In genomic region chr11:53469294-53469967, GRCm38 (mm10) we compare ENCODE assay signal across 9 mouse cellular contexts. TPM values are rescaled to one million over a fixed set of nuclear protein-coding genes. Genes with fewer than 3 reads are reported as not detected.
DNase-seq lines count a peak whose midpoint lies in the region; ATAC-seq lines count a peak whose summit lies in the region.
"Had no signal": no experiment of that assay in that cellular context is flagged by ENCODE, and none has a peak within 500 bp of the region (broad histone marks: within the 10 kb centered on the region; RNA-seq: fewer than 3 reads in every experiment).

No protein-coding gene starts in this region.

- H3K4me3 ChIP-seq in heart, embryonic 14.5 days (ENCODE audit: control insufficient read depth in 1 of 2, insufficient read depth in 1 of 2, low read depth in 1 of 2, low read length in 2 of 2) = peak overlapping the region; percentile 16; a peak in 1 of 4 replicates
- H3K4me3 ChIP-seq in intestine, embryonic 14.5 days (ENCODE audit: low read depth, low read length) = no peak overlapping the region
- no peak overlapping the region for H3K4me3 ChIP-seq in stomach, embryonic 14.5 days (ENCODE audit: low read depth, low read length)

- peak overlapping the region; percentile 56 for H3K4me2 ChIP-seq in heart, embryonic 14.5 days (ENCODE audit: low read length)
- H3K4me2 ChIP-seq in intestine, embryonic 14.5 days (ENCODE audit: low read length) = peak overlapping the region; percentile 44
- H3K4me2 ChIP-seq in stomach, embryonic 14.5 days (replicated peaks; ENCODE audit: low read depth, low read length) = peak overlapping the region; percentile 42; the same call in 1 of the 2 replicates

- peaks cover 32% of the 10 kb centered on the region for H3K27me3 ChIP-seq in heart, embryonic 14.5 days (ENCODE audit: control insufficient read depth, insufficient read depth, low read length)
- H3K27me3 ChIP-seq in intestine, embryonic 14.5 days (replicated peaks; ENCODE audit: control insufficient read depth, insufficient read depth, low read length) = peaks cover 41% of the 10 kb centered on the region
- H3K27me3 ChIP-seq in stomach, embryonic 14.5 days (ENCODE audit: control insufficient read depth, insufficient read depth, low read length) = peaks cover 23% of the 10 kb centered on the region; the same call in 1 of the 2 replicates

- DNase-seq in heart, postnatal 14 days = no peak
- peak; percentile 62 for DNase-seq in right cerebral cortex, postnatal 14 days
- no peak for DNase-seq in right cerebral cortex, postnatal 4 days
- DNase-seq in intestine, embryonic 14.5 days (ENCODE audit: low spot score) = no peak
- no peak for DNase-seq in kidney, postnatal 4 days

- peaks cover 6 to 12% of the 10 kb centered on the region in 2 experiments; a peak in 2 of 4 replicates for H3K4me1 ChIP-seq in heart, embryonic 14.5 days (ENCODE audit: control insufficient read depth in 2 of 2, insufficient read depth in 2 of 2, low read length in 2 of 2)
- peaks cover 4% of the 10 kb centered on the region; the same call in 1 of the 2 replicates for H3K4me1 ChIP-seq in intestine, embryonic 14.5 days (replicated peaks; ENCODE audit: control insufficient read depth, insufficient read depth, low read length)
- H3K4me1 ChIP-seq in stomach, embryonic 14.5 days (ENCODE audit: control insufficient read depth, insufficient read depth, low read length) = peaks cover 16% of the 10 kb centered on the region; the same call in 1 of the 2 replicates

- no peaks in the 10 kb centered on the region for H3K36me3 ChIP-seq in heart, embryonic 14.5 days (ENCODE audit: control insufficient read depth, insufficient read depth, low read length)
- H3K36me3 ChIP-seq in intestine, embryonic 14.5 days (ENCODE audit: control insufficient read depth, insufficient read depth, low read length) = no peaks in the 10 kb centered on the region
- no peaks in the 10 kb centered on the region for H3K36me3 ChIP-seq in stomach, embryonic 14.5 days (ENCODE audit: control insufficient read depth, insufficient read depth, low read length)

- no peaks in the 10 kb centered on the region for H3K9me3 ChIP-seq in heart, embryonic 14.5 days (ENCODE audit: control insufficient read depth, low read length)
- H3K9me3 ChIP-seq in intestine, embryonic 14.5 days (ENCODE audit: control insufficient read depth, low read length) = no peaks in the 10 kb centered on the region
- H3K9me3 ChIP-seq in stomach, embryonic 14.5 days (ENCODE audit: control insufficient read depth, low read depth, low read length) = peaks cover 2% of the 10 kb centered on the region; the same call in 1 of the 2 replicates

- WGBS in heart, embryonic 14.5 days = 37% methylated on average over 16 of the region's 16 CpGs
- WGBS in intestine, embryonic 14.5 days = 42% methylated on average over 16 of the region's 16 CpGs
- 45% methylated on average over 16 of the region's 16 CpGs for WGBS in stomach, embryonic 14.5 days

- intact Hi-C loops in heart, postnatal 14 days (cut with DNase I) = no loop called here

- ATAC-seq in heart, embryonic 14.5 days (ENCODE audit: insufficient number of reproducible peaks, insufficient read depth, low FRiP score, low read depth) = no peak
- ATAC-seq in intestine, embryonic 14.5 days (replicated peaks; ENCODE audit: low FRiP score, low TSS enrichment, low read depth) = no peak; the same call in 1 of the 2 replicates
- no peak for ATAC-seq in stomach, embryonic 14.5 days (ENCODE audit: insufficient number of reproducible peaks, insufficient read depth, low FRiP score, low read depth)
- no peak for ATAC-seq in CD4-positive, CD25-positive, alpha-beta regulatory T cell, adult 4 months

- no peak overlapping the region for H3K27ac ChIP-seq in heart, embryonic 14.5 days (replicated peaks in 1 of 2; ENCODE audit: control insufficient read depth in 1 of 2, insufficient read depth in 1 of 2, low read depth in 2 of 2, low read length in 2 of 2)
- H3K27ac ChIP-seq in intestine, embryonic 14.5 days (ENCODE audit: low read depth) = no peak overlapping the region
- no peak overlapping the region for H3K27ac ChIP-seq in stomach, embryonic 14.5 days (ENCODE audit: low read length)

- no peak overlapping the region for H3K9ac ChIP-seq in heart, embryonic 14.5 days (ENCODE audit: low read length)
- H3K9ac ChIP-seq in intestine, embryonic 14.5 days (ENCODE audit: low read length) = no peak overlapping the region
- no peak overlapping the region for H3K9ac ChIP-seq in stomach, embryonic 14.5 days (replicated peaks; ENCODE audit: low read depth, low read length)

RNA-seq across cellular contexts. Expression of gene Gm9837, which starts 0.8 kb away (rescaled TPM):
- not detected in 2 replicates for polyA plus RNA-seq in heart, embryonic 14.5 days (2014; fragmentation: Nextera tagmentation; extraction: Ambion mirVana)
- not detected for total RNA-seq in heart, postnatal 14 days (2021)
- polyA plus RNA-seq in intestine, embryonic 14.5 days (2014; fragmentation: Nextera tagmentation; extraction: Ambion mirVana) = not detected in 2 replicates
- not detected in 2 replicates for polyA plus RNA-seq in stomach, embryonic 14.5 days (2014; fragmentation: Nextera tagmentation; extraction: Ambion mirVana)
- not detected for polyA plus RNA-seq in CD4-positive, CD25-positive, alpha-beta regulatory T cell, adult 4 months (2017; shearing (Covaris generic))

RNA-seq across cellular contexts. Expression of gene Gm9945, which starts 10.5 kb away (rescaled TPM):
- polyA plus RNA-seq in heart, embryonic 14.5 days (2014; fragmentation: Nextera tagmentation; extraction: Ambion mirVana) = not detected in 2 replicates
- total RNA-seq in heart, postnatal 14 days (2021) = not detected
- not detected in 2 replicates for polyA plus RNA-seq in intestine, embryonic 14.5 days (2014; fragmentation: Nextera tagmentation; extraction: Ambion mirVana)
- polyA plus RNA-seq in stomach, embryonic 14.5 days (2014; fragmentation: Nextera tagmentation; extraction: Ambion mirVana) = not detected in 2 replicates
- polyA plus RNA-seq in CD4-positive, CD25-positive, alpha-beta regulatory T cell, adult 4 months (2017; shearing (Covaris generic)) = not detected

RNA-seq across cellular contexts. Expression of gene Sowaha, which starts 10.6 kb away (rescaled TPM):
- 0.18 and 0.26 TPM in 2 replicates for polyA plus RNA-seq in heart, embryonic 14.5 days (2014; fragmentation: Nextera tagmentation; extraction: Ambion mirVana)
- under 1 TPM; 0.07 TPM for total RNA-seq in heart, postnatal 14 days (2021)
- polyA plus RNA-seq in intestine, embryonic 14.5 days (2014; fragmentation: Nextera tagmentation; extraction: Ambion mirVana) = 0.09 and 0.28 TPM in 2 replicates
- polyA plus RNA-seq in stomach, embryonic 14.5 days (2014; fragmentation: Nextera tagmentation; extraction: Ambion mirVana) = 0.13 and 0.24 TPM in 2 replicates
- not detected for polyA plus RNA-seq in CD4-positive, CD25-positive, alpha-beta regulatory T cell, adult 4 months (2017; shearing (Covaris generic))

RNA-seq across cellular contexts. Expression of gene Shroom1, which starts 12.4 kb away (rescaled TPM):
- 2.3 and 2.5 TPM in 2 replicates for polyA plus RNA-seq in heart, embryonic 14.5 days (2014; fragmentation: Nextera tagmentation; extraction: Ambion mirVana)
- total RNA-seq in heart, postnatal 14 days (2021) = under 1 TPM; 0.44 to 0.53 TPM
- polyA plus RNA-seq in intestine, embryonic 14.5 days (2014; fragmentation: Nextera tagmentation; extraction: Ambion mirVana) = 0.97 and 1.4 TPM in 2 replicates
- polyA plus RNA-seq in stomach, embryonic 14.5 days (2014; fragmentation: Nextera tagmentation; extraction: Ambion mirVana) = 0.98 and 1.1 TPM in 2 replicates
- polyA plus RNA-seq in CD4-positive, CD25-positive, alpha-beta regulatory T cell, adult 4 months (2017; shearing (Covaris generic)) = not detected

RNA-seq across cellular contexts. Expression of gene Gm10447, which starts 12.5 kb away (rescaled TPM):
- 0.16 TPM in 1 of 2 replicates, not detected in the other for polyA plus RNA-seq in heart, embryonic 14.5 days (2014; fragmentation: Nextera tagmentation; extraction: Ambion mirVana)
- not detected for total RNA-seq in heart, postnatal 14 days (2021)
- polyA plus RNA-seq in intestine, embryonic 14.5 days (2014; fragmentation: Nextera tagmentation; extraction: Ambion mirVana) = not detected in 2 replicates
- polyA plus RNA-seq in stomach, embryonic 14.5 days (2014; fragmentation: Nextera tagmentation; extraction: Ambion mirVana) = 0.13 and 0.14 TPM in 2 replicates
- not detected for polyA plus RNA-seq in CD4-positive, CD25-positive, alpha-beta regulatory T cell, adult 4 months (2017; shearing (Covaris generic))
- total RNA-seq: left cerebral cortex, postnatal 14 days had no signal

Comparison
In these comparisons a context has a peak if more than half of its experiments do, and no peak if none do; other contexts are left out.
1. H3K4me3 ChIP-seq: peak in heart, embryonic 14.5 days (2 of 2); none in intestine, embryonic 14.5 days (single experiment) and stomach, embryonic 14.5 days (single experiment).
2. Peak in every context shown above with its lines, with median percentiles within 50 percentile points of each other: H3K4me2 ChIP-seq.